Mouse (Mus musculus) liver, embryonic 14 days (tissue): ENCODE measurements around the gene Cxcl1. TPM values are rescaled to one million over a fixed set of nuclear protein-coding genes. Genes with fewer than 3 reads are reported as not detected.

ENCODE experiments used
- polyA plus RNA-seq: library from polyadenylated mRNA; depleted of rRNA; stranded (reverse); fragments of >200 nt; gene quantifications from 2 replicates; pipeline ENCODE4 v1.2.3, GENCODE M21; 2012; rRNA removed

Gene Cxcl1
- polyA plus RNA-seq = 2.8 and 5.6 TPM in 2 replicates

GRCm38 (mm10) chr5:90890519-90891463, at the start of gene Cxcl1:
Gene Cxcl1, plus strand, starts transcription at chr5:90891241.

GRCm38 (mm10) chr5:90903339-90904020, 12.4 kb downstream of the Cxcl1 start, which contains the start of gene Cxcl2:
Gene Cxcl2, plus strand, starts transcription at chr5:90903871.

GRCm38 (mm10) chr5:90930971-90931851, 40.2 kb downstream of the Cxcl1 start, which contains the start of gene Mthfd2l:
Gene Mthfd2l, plus strand, starts transcription at chr5:90931117.

Other genes starting within 250 kb of the Cxcl1 start
- 0.31 and 0.52 TPM in 2 replicates for gene Cxcl5, start 131.9 kb upstream of the Cxcl1 start, polyA plus RNA-seq
- 115 and 139 TPM in 2 replicates for gene Ppbp, start 122.7 kb upstream of the Cxcl1 start, polyA plus RNA-seq
- 258 and 293 TPM in 2 replicates for gene Pf4, start 118.8 kb upstream of the Cxcl1 start, polyA plus RNA-seq
- gene Cxcl3, start 105.1 kb upstream of the Cxcl1 start, polyA plus RNA-seq = 0.05 TPM in 1 of 2 replicates, not detected in the other
- gene Cxcl15, start 96.7 kb upstream of the Cxcl1 start, polyA plus RNA-seq = 0.01 TPM in 1 of 2 replicates, not detected in the other
- gene Cxcl2, start 12.6 kb downstream of the Cxcl1 start, polyA plus RNA-seq = 0.08 and 0.15 TPM in 2 replicates
- 5.2 and 5.3 TPM in 2 replicates for gene Mthfd2l, start 39.9 kb downstream of the Cxcl1 start, polyA plus RNA-seq
- gene Epgn, start 136.2 kb downstream of the Cxcl1 start, polyA plus RNA-seq = 0.01 and 0.02 TPM in 2 replicates
- gene Ereg, start 183.4 kb downstream of the Cxcl1 start, polyA plus RNA-seq = 0.05 and 0.10 TPM in 2 replicates
- not detected in 2 replicates for gene Areg, start 248.4 kb downstream of the Cxcl1 start, polyA plus RNA-seq